ENCODE assay signal across 20 mouse cellular contexts in genomic region chr13:104623130-104623891, GRCm38 (mm10).
A peak's percentile ranks its signal among the peaks of the same experiment; 100 is the strongest.
DNase-seq lines count a peak whose midpoint lies in the region; ATAC-seq and TF ChIP-seq lines count a peak whose summit lies in the region.
"Had no signal": no experiment of that assay in that cellular context is flagged by ENCODE, and none has a peak within 500 bp of the region (broad histone marks: within the 10 kb centered on the region; RNA-seq: fewer than 3 reads in every experiment).

No protein-coding gene starts in this region.

- H3K9ac ChIP-seq in stomach, embryonic 16.5 days (ENCODE audit: low read length), result no peak overlapping the region
- no peak overlapping the region for H3K9ac ChIP-seq in stomach, postnatal 0 days (ENCODE audit: low read length)
- H3K9ac ChIP-seq: hindbrain, embryonic 15.5 days; liver, embryonic 13.5 days; midbrain, embryonic 15.5 days had no signal

- no peak for DNase-seq in stomach, postnatal 0 days (ENCODE audit: low spot score)
- peak; percentile 75 for DNase-seq in induced T-regulatory cell, adult 2 months (ENCODE audit: low read depth)
- peak; percentile 47 for DNase-seq in naive thymus-derived CD4-positive, alpha-beta T cell, adult 2 months (ENCODE audit: low read depth)
- DNase-seq in frontal cortex, adult 2 months (ENCODE audit: extremely low spot score in 1 of 2, low spot score in 1 of 2), result no peak
- DNase-seq in gastrocnemius, postnatal 14 days, result no peak
- DNase-seq in adrenal gland, postnatal 14 days, result no peak
- DNase-seq: adrenal gland, adult 2 months; cerebellum, adult 11 months; cerebellum, postnatal 25 days; gastrocnemius, postnatal 10 days; kidney, adult 2 months; kidney, postnatal 25 days; liver, embryonic 13.5 days; right cerebral cortex, adult 18-20 months had no signal

- H3K27me3 ChIP-seq in stomach, embryonic 16.5 days (ENCODE audit: control insufficient read depth, insufficient read depth, low read length), result no peaks in the 10 kb centered on the region
- H3K27me3 ChIP-seq in stomach, postnatal 0 days (ENCODE audit: control insufficient read depth, insufficient read depth, low read length), result no peaks in the 10 kb centered on the region
- H3K27me3 ChIP-seq: hindbrain, embryonic 15.5 days; liver, embryonic 13.5 days; midbrain, embryonic 15.5 days had no signal

- TF ChIP-seq EP300 in stomach, postnatal 0 days (optimal IDR thresholded peaks at IDR 0.05), result no peak

- intact Hi-C loops in gastrocnemius, postnatal 14 days (cut with DNase I; ENCODE audit: low total_unique reads), result no loop called here

- WGBS in stomach, embryonic 16.5 days, result 61% methylated on average over 12 of the region's 12 CpGs
- WGBS in stomach, postnatal 0 days, result 63% methylated on average over 12 of the region's 12 CpGs

- no peak overlapping the region for H3K27ac ChIP-seq in stomach, embryonic 16.5 days (ENCODE audit: low read length)
- no peak overlapping the region for H3K27ac ChIP-seq in stomach, postnatal 0 days (replicated peaks)
- H3K27ac ChIP-seq: hindbrain, embryonic 15.5 days; liver, embryonic 13.5 days; midbrain, embryonic 15.5 days had no signal

- no peaks in the 10 kb centered on the region; the same call in 1 of the 2 replicates for H3K4me1 ChIP-seq in stomach, embryonic 16.5 days (ENCODE audit: control insufficient read depth, insufficient read depth, low read length)
- H3K4me1 ChIP-seq in stomach, postnatal 0 days (replicated peaks; ENCODE audit: control insufficient read depth, insufficient read depth), result no peaks in the 10 kb centered on the region
- H3K4me1 ChIP-seq: hindbrain, embryonic 15.5 days; midbrain, embryonic 15.5 days had no signal

- H3K36me3 ChIP-seq in stomach, embryonic 16.5 days (ENCODE audit: control insufficient read depth, insufficient read depth, low read length), result no peaks in the 10 kb centered on the region
- no peaks in the 10 kb centered on the region for H3K36me3 ChIP-seq in stomach, postnatal 0 days (ENCODE audit: control insufficient read depth, insufficient read depth, low read length)
- H3K36me3 ChIP-seq: hindbrain, embryonic 15.5 days; liver, embryonic 13.5 days; midbrain, embryonic 15.5 days had no signal

- no peaks in the 10 kb centered on the region for H3K9me3 ChIP-seq in stomach, embryonic 16.5 days (replicated peaks; ENCODE audit: control insufficient read depth, low read length)
- H3K9me3 ChIP-seq in stomach, postnatal 0 days (ENCODE audit: control insufficient read depth, low read length), result no peaks in the 10 kb centered on the region
- H3K9me3 ChIP-seq: G1E; hindbrain, embryonic 15.5 days; liver, embryonic 13.5 days; midbrain, embryonic 15.5 days had no signal

- ATAC-seq in stomach, embryonic 16.5 days (ENCODE audit: insufficient read depth, low FRiP score), result peak; percentile 17; the same call in 1 of the 2 replicates
- ATAC-seq in stomach, postnatal 0 days (ENCODE audit: low FRiP score, low TSS enrichment), result no peak
- ATAC-seq in activated CD4-positive, CD25-positive, alpha-beta regulatory T cell, adult 4 months, result peak; percentile 40
- ATAC-seq: midbrain, embryonic 15.5 days had no signal

- H3K4me2 ChIP-seq in stomach, embryonic 16.5 days (ENCODE audit: low read depth, low read length), result no peak overlapping the region
- no peak overlapping the region for H3K4me2 ChIP-seq in stomach, postnatal 0 days (replicated peaks; ENCODE audit: low read depth)
- H3K4me2 ChIP-seq: heart, embryonic 11.5 days; hindbrain, embryonic 15.5 days; liver, embryonic 13.5 days; midbrain, embryonic 15.5 days had no signal

- no peak for TF ChIP-seq CTCF in stomach, postnatal 0 days (IDR thresholded peaks at IDR 0.05; ENCODE audit: low read depth)

- no peak overlapping the region for H3K4me3 ChIP-seq in stomach, embryonic 16.5 days (replicated peaks; ENCODE audit: low read length)
- H3K4me3 ChIP-seq in stomach, postnatal 0 days (ENCODE audit: low read depth, low read length), result no peak overlapping the region
- H3K4me3 ChIP-seq: hindbrain, embryonic 15.5 days; liver, embryonic 13.5 days; midbrain, embryonic 15.5 days had no signal

Comparison
In these comparisons a context has a peak if more than half of its experiments do, and no peak if none do; other contexts are left out.
1. DNase-seq: peak in induced T-regulatory cell, adult 2 months (single experiment) and naive thymus-derived CD4-positive, alpha-beta T cell, adult 2 months (single experiment); none in stomach, postnatal 0 days (single experiment), frontal cortex, adult 2 months (0 of 2), gastrocnemius, postnatal 14 days (single experiment) and adrenal gland, postnatal 14 days (single experiment).